14 mouse cellular contexts compared by ENCODE assay signal in the genomic region with DNA sequence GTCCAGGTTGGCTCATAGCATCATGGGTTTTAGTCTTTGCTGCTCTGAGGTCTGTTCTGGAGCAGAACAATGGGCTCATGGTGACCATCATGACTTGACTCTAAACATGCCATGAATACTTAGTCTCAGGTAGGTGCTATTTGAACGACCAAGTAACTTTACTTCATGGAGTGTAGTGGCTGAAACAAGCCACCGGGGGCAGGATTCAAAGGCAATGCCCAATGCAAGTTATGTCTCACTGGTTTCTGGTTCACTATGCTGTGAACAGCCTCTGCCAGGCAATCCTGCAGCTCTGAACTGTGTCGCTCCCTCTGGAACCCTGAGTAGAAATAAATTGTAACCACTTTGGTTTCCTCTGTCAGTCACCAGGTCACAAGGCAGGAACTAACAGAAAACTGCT.
A peak's percentile ranks its signal among the peaks of the same experiment; 100 is the strongest.
DNase-seq lines count a peak whose midpoint lies in the region; ATAC-seq and TF ChIP-seq lines count a peak whose summit lies in the region.
"Had no signal": no experiment of that assay in that cellular context is flagged by ENCODE, and none has a peak within 500 bp of the region (broad histone marks: within the 10 kb centered on the region; RNA-seq: fewer than 3 reads in every experiment).

No protein-coding gene starts in this region.

- no peak for TF ChIP-seq EP300 in lung, postnatal 0 days (IDR thresholded peaks at IDR 0.05)

- no peaks in the 10 kb centered on the region for H3K36me3 ChIP-seq in lung, postnatal 0 days (ENCODE audit: insufficient read depth, low read length)
- no peaks in the 10 kb centered on the region for H3K36me3 ChIP-seq in embryonic facial prominence, embryonic 10.5 days (replicated peaks)
- H3K36me3 ChIP-seq: embryonic facial prominence, embryonic 15.5 days; neural tube, embryonic 13.5 days had no signal

- H3K4me2 ChIP-seq in lung, postnatal 0 days (replicated peaks; ENCODE audit: low read depth, low read length): no peak overlapping the region
- H3K4me2 ChIP-seq: embryonic facial prominence, embryonic 15.5 days; neural tube, embryonic 13.5 days had no signal

- no peak for ATAC-seq in lung, postnatal 0 days

- H3K27me3 ChIP-seq in lung, postnatal 0 days (replicated peaks; ENCODE audit: insufficient read depth, low read length): no peaks in the 10 kb centered on the region
- H3K27me3 ChIP-seq in embryonic facial prominence, embryonic 10.5 days (replicated peaks; ENCODE audit: low read depth, poor library complexity, severe bottlenecking): no peaks in the 10 kb centered on the region; the same call in 1 of the 2 replicates
- H3K27me3 ChIP-seq: CH12.LX; embryonic facial prominence, embryonic 15.5 days had no signal

- DNase-seq in gastrocnemius, adult 2 months: no peak
- DNase-seq in gastrocnemius, postnatal 14 days: no peak
- no peak for DNase-seq in lung, postnatal 0 days (ENCODE audit: low spot score)
- DNase-seq in lung, postnatal 10 days: no peak
- DNase-seq in embryonic facial prominence, embryonic 10.5 days (ENCODE audit: low spot score): peak; percentile 44
- peak; percentile 68 for DNase-seq in thymus, postnatal 25 days
- no peak for DNase-seq in adrenal gland, adult 2 months
- DNase-seq in ovary, adult 18-20 months (ENCODE audit: low spot score): no peak
- DNase-seq: cerebellum, adult 11-12 months; gastrocnemius, postnatal 25 days; kidney, adult 9 months had no signal

- H3K4me1 ChIP-seq in lung, postnatal 0 days (ENCODE audit: insufficient read depth, low read depth, low read length): no peaks in the 10 kb centered on the region
- H3K4me1 ChIP-seq in embryonic facial prominence, embryonic 10.5 days: peaks cover 59% of the 10 kb centered on the region

- 54% methylated on average over 3 of the region's 3 CpGs for WGBS in lung, postnatal 0 days
- WGBS in embryonic facial prominence, embryonic 10.5 days: 70% methylated on average over 3 of the region's 3 CpGs

- H3K9ac ChIP-seq in lung, postnatal 0 days (replicated peaks; ENCODE audit: low read depth): no peak overlapping the region
- H3K9ac ChIP-seq: embryonic facial prominence, embryonic 15.5 days; neural tube, embryonic 13.5 days had no signal

- intact Hi-C loops in gastrocnemius, adult 2 months (cut with DNase I): loop anchor here (5.0 kb wide), 1 partner anchor 154 kb away; no protein-coding TSS in a partner anchor
- intact Hi-C loops in gastrocnemius, postnatal 14 days (cut with DNase I; ENCODE audit: low total_unique reads): no loop called here

- peak; percentile 67 for TF ChIP-seq CTCF in gastrocnemius, adult 2 months (IDR thresholded peaks at IDR 0.05)
- TF ChIP-seq CTCF in lung, postnatal 0 days (IDR thresholded peaks at IDR 0.05): peak; percentile 58

- no peaks in the 10 kb centered on the region for H3K9me3 ChIP-seq in lung, postnatal 0 days (ENCODE audit: low read length)
- peaks cover 11% of the 10 kb centered on the region; the same call in 1 of the 2 replicates for H3K9me3 ChIP-seq in embryonic facial prominence, embryonic 10.5 days

- H3K27ac ChIP-seq in gastrocnemius, adult 2 months: no peak overlapping the region
- H3K27ac ChIP-seq in lung, postnatal 0 days (ENCODE audit: low read length): no peak overlapping the region
- no peak overlapping the region for H3K27ac ChIP-seq in embryonic facial prominence, embryonic 10.5 days (replicated peaks)
- H3K27ac ChIP-seq: embryonic facial prominence, embryonic 15.5 days; neural tube, embryonic 13.5 days had no signal

- no peak overlapping the region for H3K4me3 ChIP-seq in gastrocnemius, adult 2 months
- no peak overlapping the region for H3K4me3 ChIP-seq in lung, postnatal 0 days (ENCODE audit: low read depth, low read length)
- H3K4me3 ChIP-seq in embryonic facial prominence, embryonic 10.5 days: no peak overlapping the region
- H3K4me3 ChIP-seq: embryonic facial prominence, embryonic 15.5 days; neural tube, embryonic 13.5 days had no signal

Comparison
In these comparisons a context has a peak if more than half of its experiments do, and no peak if none do; other contexts are left out.
1. DNase-seq: peak in embryonic facial prominence, embryonic 10.5 days (single experiment) and thymus, postnatal 25 days (single experiment); none in gastrocnemius, adult 2 months (single experiment), gastrocnemius, postnatal 14 days (single experiment), lung, postnatal 0 days (single experiment), lung, postnatal 10 days (single experiment), adrenal gland, adult 2 months (single experiment) and ovary, adult 18-20 months (single experiment).